Mouse (Mus musculus) right cerebral cortex, postnatal 36 days (tissue): ENCODE results near the gene Add2.

Source experiments
- DNase-seq, 2 experiments: peaks; one replicate each; pipeline ENCODE4 v3.0.0; 2022; ENCODE audit warnings: low spot score in 2 of 2, mixed read lengths in 1 of 2

Gene Add2

DNA sequence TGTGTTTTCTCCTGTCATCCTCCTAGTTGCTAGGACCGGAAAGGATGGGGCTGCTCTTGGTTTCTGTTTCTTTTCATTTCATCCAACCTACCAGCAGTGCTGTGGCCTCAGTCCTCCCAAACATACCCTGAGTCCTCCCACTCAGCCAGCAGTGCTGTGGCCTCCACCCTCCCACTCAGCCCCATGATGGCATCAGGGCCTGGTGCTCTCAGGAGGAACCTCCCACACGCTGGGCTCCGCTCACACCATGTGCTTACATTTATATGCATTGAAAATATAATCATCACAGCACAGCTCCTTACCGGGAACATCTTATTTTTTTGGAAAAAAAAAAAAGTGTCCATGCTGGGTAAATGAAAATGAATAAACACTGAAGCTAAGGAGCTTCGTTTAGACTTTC, 20.0 kb downstream of the Add2 start:
- peak; percentile 88 to 94 for DNase-seq

DNA sequence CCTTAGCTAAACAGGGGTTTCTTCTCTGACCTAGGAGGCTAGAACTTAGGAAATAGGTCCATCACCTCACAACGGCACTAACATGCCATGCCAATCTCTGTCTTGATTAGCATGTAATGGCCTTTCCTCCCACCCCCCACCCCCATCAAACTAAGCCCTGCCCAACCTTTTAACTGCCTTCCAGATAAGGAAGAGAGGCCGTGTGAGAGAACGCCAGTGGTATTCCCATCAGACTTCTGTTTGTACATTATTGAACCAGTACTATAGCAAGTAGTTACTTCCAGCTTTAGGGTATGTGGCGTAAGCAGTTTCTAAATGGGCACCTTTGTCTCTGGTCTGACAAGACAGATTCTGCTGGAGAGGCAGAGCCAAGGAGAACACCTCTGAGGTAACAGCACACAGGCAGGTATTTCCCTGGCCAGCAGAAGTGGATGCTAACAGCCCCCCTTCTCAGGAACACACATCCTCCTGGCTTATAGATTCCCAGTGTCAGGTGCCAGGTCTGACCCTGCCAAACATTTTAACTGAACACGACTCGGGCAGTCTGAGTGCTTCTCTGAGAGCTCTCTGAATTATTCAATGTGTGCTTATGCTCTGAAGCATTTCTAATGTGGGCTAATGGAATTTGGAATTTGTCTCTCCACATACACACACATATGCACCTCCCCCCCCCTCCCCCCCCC, 22.2 kb downstream of the Add2 start:
- no peak for DNase-seq

DNA sequence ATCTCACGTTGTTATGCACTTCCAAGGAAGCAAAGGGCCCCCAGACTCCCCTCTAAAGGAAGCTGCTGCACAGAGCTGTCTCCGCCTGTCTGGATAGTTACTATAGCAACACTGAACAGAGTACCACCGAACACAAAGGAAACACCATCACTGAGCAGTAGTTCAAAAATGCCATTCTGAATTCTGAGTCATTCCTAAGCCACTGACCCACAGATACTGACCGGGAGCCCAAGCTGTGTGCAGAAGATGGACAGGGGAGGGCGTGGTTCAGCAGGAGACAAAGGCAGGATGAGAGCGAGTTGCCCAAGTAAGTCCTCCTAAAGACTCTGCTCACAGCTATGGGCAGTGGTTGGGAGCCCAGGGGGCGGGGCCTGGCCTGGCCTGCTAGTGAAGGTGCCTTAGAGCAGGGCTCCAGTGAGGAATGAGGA, 23.6 kb downstream of the Add2 start:
- no peak for DNase-seq

DNA sequence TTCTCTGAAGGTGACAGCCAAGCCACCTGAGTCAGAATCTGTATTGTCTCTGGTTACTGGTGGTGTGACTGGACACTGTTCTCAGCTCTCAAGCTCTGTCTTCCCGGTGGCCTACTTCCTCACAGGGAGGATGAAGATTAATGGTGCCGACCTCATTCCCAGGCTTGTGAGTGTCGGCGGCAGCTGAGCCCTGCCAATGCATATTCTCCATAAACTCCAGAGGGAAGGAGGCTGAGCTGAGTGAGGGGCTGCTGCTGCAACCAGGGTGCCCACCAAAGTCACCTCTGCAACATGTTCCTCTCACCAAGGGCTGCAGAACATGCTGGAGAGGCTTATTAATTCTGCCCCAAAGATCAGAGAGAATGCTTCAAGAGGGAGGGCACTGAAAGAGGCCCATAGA, 24.1 kb downstream of the Add2 start:
- no peak for DNase-seq

DNA sequence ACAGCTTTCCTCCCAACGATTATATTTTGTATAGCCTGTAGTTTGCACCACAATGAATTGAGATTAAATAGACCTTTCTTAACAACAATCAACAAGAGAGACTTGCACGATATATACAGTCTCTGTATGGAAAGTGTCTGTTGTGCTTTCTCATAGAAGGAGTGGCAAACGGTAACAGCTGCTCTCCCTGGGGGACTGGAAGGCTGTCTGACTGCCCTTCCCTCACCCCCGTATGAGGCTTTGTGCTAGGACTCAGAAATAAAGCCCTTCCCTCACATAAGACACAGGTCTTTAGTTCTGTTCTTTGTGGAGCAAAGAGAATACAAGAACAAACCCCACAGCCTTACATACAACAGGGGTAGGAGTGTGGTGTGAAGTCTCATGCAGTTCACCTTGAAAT, 24.6 kb downstream of the Add2 start:
- no peak for DNase-seq

DNA sequence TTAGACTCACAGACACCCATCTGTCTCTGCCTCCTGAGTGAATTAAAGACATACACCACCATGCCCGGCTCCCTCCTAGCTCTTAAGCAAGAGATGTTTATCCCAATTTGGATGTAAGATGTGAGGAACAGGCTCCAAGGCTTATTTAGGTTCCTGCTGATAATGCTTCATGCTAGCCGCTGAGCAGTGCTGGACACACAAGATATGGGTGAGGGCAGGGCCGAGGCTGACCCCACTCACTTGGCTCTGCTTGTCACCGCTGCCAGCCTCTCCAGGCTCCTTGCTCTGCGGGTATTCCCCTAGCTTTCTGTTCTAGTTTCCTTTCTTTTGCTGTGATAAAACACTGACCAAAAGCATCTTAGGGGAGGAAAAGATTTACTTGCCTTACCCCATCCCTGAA, 25.1 kb downstream of the Add2 start:
- DNase-seq: no peak

DNA sequence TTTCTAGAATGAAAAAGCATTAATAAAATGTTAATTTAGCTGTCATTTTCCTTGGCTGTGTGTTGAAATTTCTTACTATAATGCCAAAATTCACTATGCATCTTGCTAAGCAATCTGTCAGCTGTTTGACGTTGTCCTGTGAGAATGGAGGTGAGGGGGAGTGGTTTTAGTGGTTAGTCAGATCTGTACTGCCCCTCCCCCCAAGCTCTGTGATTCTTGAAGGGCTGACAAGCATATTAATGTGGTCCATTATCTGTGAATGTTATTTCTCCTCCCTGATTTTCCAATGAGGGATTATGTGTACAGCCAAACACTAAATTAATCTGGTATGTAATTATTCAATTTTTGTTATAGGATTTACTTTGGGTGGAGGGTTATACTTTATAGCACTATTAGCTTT, 30.0 kb downstream of the Add2 start:
- DNase-seq: no peak

DNA sequence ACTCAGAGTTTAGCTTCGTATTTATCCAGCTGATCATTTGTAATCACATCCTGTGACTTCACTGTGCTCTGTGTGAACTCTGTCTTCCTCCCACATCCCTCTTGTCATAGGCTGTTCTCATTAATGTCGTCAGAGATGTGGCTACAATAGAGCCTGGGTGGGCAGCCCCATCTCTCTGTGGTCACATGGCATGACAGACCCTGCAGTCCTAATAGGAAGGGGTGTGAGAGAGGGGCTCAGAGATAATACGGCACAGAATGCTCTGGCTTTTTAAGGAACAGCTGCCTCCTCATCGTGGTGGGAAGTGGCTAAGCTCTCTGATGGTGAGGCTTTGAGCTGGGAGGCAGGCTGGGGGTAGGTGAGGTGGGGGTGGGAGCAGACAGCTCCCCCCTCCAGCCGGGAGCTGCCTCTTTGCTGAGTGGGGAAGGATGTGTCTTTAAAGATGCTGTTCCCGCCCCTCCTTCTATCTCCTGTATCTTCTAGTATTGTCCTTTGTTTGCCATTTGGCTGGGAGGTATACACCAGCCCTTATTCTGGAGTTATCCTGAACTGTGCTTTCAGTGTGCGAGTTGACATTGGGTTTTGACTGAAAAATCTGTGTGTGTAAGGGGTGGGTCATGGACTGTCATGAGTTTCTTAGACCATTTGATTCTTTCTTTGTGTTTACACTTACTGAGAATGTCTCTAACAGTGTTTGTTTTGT, 30.8 kb downstream of the Add2 start:
- peak; percentile 26 to 53 for DNase-seq

DNA sequence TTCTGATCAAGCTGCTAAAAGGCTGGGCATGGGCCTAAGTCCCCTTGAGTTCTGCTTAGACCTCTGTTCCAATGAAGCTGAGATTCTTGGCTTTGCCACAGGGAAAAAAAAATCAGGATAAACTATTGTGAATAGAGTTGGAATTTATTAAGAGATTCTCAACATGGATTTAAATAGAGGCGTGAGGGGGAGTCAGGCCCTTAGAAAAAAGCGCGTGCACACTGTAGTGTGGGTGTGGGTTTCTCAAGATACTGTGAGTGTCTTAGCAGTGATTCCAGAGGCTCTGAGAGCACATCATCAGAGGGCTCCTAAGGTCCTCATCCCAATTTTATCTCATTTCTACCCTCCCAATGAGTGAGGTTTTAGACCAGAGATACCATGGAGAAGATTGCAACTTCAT, 31.7 kb downstream of the Add2 start:
- no peak for DNase-seq

DNA sequence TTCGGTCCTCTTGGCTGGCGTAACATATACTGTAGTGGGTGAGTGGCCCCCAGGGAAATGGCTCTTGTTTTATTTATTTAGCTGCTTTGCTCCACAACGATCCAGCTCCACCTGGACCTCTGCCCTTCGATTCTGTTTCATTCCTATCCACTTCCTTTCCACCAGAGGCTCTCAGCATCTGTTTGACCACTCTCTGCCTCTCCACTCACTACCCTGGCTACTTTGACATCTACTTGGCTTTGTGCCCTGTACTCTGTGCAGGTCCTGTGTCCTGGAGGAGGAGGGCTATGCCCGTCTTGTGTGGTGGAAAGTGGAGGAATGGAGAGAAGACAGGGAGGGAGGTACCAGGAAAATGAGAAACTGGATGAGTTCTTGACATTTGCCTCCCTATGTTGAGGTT, 33.7 kb downstream of the Add2 start:
- no peak for DNase-seq

DNA sequence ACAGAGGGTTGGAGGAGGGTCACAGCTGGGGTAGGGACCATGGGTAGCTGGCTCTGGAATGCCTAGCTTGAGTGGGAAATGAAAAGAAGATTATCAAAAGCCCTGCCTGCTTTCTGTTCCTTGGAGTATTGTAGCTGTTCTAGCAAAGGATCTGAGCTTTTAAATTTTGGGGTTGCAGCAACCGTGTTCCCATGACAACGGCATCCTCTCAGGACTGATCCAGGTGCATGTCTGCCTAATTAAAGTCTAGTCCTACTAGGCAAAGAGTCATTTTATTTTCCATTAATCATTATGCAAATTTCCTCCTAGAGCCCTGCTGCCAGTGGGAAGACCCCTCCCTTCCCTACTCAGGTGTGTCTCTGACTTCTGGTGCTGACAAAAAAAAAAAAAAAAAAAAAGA, 34.2 kb downstream of the Add2 start:
- DNase-seq: no peak

DNA sequence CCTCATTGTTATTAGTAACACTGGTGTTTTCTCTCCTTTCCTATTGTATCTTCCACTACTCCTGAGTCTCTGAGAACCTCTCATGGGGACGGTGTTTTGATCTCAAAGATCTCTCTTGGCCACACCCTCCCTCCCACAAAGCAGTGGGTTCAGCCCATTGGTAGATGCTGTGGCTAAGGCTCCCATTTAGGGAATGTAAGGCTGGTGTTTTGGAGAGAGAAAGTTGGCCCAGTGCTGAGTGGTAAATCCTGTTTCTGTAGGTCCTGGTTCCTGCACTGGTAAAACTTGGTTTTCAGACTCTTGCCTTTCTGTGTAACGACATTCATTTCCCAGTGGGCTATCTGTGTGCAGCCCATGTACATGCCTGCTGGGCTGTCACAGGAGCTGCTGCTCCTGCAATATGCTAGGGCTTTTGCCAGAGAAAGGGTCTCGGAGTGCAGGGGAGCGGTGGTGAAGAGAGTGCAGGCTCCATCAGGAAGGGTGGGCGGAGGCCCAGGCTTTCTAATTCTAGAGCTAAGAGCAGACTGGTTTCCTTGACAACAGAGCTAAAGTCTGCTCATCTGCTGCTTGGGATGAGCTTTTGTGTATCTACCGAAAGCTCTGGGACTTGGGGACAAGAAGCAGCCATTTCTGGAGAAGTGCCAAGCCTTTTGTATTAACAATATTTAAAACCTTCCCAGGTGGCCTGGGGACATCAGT, 36.0 kb downstream of the Add2 start:
- peak; percentile 82 to 86 for DNase-seq

DNA sequence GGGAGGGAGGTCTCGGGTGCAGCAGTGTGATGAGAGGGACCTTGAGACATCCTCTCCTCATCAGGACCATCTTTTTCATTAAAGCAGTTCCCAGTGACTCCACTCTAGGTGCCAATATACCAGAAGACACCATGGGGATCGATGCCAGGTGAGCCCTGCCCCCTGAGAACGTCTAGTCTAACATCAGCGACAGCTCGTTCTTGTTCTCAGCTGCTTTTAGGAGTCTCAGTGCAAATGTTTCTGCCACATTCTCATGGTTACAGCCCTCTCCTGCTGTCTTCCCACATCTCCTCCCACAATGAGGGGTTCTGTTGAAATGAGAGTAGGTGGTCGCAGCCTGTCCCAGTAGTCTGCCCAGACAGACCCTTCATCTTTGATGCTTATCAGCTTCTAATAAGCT, 38.2 kb downstream of the Add2 start:
- no peak for DNase-seq

DNA sequence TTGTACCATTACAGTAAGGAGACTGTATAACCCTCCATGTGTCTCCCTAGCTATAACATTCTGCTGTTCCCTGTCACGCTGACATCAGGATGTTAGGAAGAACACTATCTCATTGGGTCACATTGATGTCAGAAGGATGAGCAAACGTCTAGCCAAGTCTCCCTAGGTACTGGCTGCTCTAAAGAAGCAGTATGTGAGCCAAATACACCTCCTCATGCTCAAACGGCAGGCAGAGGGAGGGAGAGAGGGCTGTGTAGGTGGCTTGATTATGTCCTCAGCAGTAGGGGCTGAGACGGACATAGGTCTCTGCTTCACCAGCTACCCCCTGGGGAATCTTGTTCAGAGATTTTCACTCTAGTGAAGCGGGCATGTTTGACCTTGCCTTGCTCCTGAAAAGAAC, 38.7 kb downstream of the Add2 start:
- no peak for DNase-seq

DNA sequence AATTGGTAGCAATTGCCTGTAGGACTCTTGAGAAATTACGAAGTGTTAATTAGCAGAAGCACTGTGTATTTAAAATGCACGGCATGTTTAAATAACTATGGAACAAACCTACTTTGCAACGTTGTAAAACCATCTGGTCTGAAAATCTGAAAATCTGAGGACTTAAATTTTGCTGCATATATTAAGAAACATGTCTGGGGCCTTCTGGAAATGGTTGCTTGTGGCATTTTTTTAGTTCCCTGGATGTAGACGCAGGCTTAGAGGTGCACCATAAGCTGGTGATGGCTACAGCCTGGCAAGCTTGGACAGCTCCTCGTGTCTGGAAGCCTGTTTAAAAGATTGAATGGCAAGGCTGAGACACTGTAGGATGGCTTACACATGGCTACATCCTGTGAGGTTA, 40.5 kb downstream of the Add2 start:
- no peak for DNase-seq

DNA sequence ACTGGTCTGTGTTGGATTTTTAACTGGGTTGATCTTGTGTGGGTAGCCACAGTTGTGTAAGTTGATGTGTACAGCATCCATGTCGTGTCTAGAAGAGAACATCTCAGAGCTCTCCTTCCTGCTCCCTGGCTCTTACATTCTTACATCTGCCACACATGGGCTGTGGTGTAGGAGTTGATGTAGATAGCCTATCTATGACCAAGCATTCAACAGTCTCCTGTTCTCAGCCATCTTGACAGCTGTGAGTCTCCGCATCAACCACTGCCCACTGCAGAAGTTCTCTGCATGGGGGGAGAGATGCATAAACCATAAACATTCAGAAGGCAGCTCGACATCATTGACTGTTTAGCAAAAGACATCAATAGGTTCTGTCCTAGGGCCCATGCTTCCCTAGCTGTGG, 41.4 kb downstream of the Add2 start:
- DNase-seq: no peak

DNA sequence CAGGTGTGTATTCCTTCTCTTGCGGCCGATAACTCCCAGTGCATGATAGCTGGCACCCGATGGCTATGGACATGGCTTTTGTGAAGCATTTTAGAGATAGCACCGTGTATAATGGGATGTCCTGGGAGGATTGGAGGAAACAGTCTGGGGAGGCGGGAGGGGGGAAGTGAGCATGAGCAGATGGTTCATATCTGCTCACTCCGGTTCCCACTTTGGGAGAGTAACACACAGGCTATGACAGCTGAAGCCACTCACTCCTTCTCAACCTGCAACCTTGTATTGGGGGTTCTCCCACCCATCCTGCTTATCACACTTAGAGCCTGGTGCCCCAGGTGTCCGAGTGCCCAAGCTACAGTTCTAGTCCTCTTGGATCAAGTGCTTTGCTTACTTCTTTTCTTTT, 41.8 kb downstream of the Add2 start:
- no peak for DNase-seq

DNA sequence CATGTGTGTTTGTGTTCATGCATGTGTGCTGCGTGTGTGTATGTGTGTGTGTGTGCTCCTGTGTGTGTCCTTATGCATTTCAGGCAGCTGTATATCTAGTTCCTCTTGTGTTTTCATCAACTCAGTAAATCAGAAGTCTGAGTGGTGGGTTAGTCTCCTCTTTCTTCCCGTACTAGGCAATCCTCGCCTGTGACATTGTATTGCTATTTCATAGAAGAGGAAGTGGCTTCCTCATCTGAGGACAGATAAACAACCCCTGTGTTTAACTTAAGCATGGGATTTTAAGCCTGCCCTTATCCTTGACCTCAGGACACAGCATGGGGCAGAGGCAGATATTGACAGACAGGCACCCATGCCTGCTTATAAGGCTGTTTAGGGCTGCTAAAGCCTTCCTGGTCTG, 45.4 kb downstream of the Add2 start:
- DNase-seq: no peak

DNA sequence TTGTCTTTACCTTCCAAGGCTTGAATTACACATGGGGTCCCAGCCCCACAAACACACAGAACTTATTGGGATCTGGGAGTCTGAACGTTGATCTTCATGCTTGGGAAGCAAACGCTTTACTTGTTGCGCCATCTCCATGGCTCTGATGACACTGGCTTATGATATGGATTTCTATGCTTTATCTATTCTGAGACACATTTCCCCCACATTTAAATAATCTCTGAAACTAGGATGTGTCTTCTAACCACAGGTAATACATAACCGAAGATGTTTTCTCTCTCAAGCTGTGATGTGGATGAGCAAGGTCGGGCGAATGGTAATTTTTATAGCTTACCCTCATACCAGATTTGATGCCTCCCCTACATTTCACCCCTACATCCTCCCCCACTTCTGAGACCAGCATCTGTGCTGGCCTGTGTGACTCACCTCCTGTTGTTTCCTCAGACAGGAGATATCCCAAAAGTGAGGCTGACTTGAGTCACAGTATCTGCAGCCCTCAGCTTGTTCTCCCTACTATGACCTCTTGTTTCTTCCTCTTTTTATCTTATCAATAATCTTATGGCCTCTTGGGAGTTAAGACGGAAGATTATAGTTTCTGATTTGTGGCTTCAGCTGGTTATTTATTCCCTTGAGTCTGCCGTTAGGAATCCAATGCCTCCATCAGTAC, 46.2 kb downstream of the Add2 start:
- DNase-seq: no peak

DNA sequence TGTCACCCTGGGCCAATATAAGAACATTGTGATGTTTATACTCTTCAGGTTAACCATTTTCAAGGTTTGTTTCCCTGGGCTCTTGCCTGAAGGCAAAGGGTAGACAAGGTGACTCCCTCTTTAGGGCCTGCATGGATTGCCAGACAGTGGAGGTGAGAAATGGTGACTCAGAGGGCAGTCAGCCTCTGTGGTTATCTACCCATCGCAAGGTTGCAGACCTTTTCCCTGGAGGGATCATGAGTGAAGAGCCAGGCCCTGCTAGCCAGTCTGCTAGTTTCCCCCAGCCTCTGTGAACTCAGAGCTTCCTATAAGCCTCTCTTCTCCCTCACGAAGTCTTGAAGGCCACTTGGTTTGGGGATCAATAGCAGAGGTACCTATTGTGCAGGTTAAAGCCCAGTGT, 48.0 kb downstream of the Add2 start:
- no peak for DNase-seq

DNA sequence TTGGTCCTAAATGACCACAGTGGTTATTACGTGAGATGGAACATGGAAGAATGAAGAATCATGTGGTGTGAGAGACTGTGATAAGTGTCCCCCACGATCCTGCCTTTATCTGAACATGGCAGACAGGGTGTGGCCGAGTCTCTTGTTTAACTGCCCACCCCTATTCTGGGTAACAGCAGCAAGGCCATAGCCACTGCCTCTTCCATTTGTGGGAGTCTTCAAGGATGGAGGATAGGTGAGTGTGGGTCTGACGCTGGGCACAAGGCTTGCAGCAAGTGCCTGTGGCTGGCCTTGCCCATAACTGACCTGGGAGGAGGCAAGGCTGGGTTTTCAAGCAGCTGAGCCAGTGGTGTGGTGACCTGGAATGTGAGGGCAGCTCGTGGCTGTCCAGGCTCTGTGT, 49.4 kb downstream of the Add2 start:
- DNase-seq: no peak

DNA sequence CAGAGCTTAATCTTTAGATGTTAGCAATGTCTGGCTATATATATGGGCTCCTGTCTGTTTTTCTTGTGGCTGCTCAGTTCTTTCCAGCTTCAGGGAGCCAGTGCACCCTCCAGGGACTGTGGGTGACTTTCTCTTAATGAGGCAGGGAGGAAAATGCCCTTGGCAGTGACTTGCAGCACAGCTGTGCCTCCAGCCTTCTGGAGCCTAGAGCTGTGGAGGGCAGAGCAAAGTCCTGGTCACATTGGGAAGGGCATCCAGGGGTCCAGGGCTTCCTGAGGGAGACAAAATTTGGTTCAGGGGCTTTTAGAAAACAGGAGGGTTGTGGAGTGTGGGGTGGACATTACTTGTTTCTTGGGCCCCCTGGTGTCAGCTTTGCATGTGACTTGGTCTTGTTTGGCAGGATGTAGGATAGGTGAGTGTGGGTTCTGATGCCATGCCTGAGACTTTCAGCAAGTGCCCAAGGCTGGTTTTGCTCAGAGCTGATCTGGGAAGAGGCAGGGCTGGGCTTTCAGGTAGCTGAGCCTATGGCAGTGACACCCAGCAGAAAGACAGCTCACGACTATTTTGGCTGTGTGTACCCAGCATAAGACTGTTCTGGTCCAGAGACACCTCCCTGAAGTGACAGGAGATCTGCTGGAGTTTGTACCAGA, 50.0 kb downstream of the Add2 start:
- DNase-seq: no peak
